Mouse (Mus musculus): ENCODE results near the gene Vdr. TPM values are rescaled to one million over a fixed set of nuclear protein-coding genes. Genes with fewer than 3 reads are reported as not detected.
A peak's percentile ranks its signal among the peaks of the same experiment; 100 is the strongest.

Gene Vdr
- polyA plus RNA-seq (2015; fragmentation: Nextera tagmentation; extraction: Ambion mirVana) = 6.5 and 7.0 TPM in 2 replicates

DNA sequence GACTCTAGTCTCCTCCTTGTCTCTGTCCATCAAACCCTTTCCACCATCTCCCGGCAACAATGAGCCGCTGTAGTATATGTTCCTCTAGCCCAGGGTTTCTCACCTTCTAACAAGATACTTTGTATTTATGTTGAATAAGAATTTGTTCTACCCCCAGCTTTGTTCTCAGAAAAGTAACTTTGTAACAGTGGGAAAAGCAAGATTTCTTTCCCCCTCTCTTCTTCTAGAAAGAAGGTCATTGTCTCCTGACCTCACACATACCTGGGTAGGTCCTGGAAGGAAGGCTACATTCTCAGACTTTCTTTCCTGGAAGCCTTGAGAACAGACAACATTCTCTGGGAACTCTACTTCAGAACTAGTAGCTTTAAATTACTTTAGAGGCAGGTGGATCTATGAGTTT, at the start of gene Vdr:
Vdr (minus strand) TSS at position 101 of the 400 bp plus-strand sequence.
- TF ChIP-seq CTCF (IDR thresholded peaks at IDR 0.05; ENCODE audit: low read depth) = no peak
- Histone ChIP-seq H3K4me3 (ENCODE audit: low read depth, low read length) (no peak within 1 kb of the TSS), H3K9ac (ENCODE audit: low read depth, low read length) (no peak within 1 kb of the TSS), H3K4me1 (replicated peaks; ENCODE audit: control insufficient read depth, insufficient read depth, low read length) (peaks cover 15% of the 10 kb centered on the region; the same call in 1 of the 2 replicates), H3K4me2 (replicated peaks; ENCODE audit: low read depth) (no peak within 1 kb of the TSS), H3K27me3 (replicated peaks; ENCODE audit: control insufficient read depth, insufficient read depth, low read length) (no peaks in the 10 kb centered on the region), H3K9me3 (ENCODE audit: control insufficient read depth) (no peaks in the 10 kb centered on the region), H3K27ac (ENCODE audit: low read depth, low read length) (no peak within 1 kb of the TSS), H3K36me3 (ENCODE audit: control insufficient read depth, insufficient read depth) (no peaks in the 10 kb centered on the region)
- ATAC-seq = no peak
- 97% methylated on average over 2 of the region's 2 CpGs for WGBS

DNA sequence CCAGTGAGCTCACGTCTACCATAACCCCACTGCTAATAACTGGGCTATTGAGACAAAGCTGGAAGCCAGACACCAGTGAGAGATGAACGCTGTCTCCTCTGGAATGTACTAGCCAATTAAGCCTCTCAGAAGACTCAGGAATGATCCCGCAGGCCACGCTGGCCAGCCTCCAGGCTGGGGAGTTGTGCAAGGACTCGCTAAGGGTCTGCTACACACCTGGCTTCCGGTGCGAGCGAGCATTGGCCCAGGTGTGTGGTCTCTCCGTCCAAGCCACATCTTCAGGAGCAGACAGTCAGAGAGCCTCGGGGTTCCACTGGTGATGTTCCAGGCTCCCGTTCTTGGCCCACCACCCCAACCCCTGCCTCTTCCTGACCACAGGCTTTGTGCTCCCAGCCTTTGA, 46.0 kb upstream of the Vdr start:
- no peak for ATAC-seq
- no peak overlapping the region for H3K9ac ChIP-seq (ENCODE audit: low read depth, low read length)
- 64% methylated on average over 11 of the region's 11 CpGs for WGBS
- no peaks in the 10 kb centered on the region for H3K27me3 ChIP-seq (replicated peaks; ENCODE audit: control insufficient read depth, insufficient read depth, low read length)
- H3K4me3 ChIP-seq (ENCODE audit: low read depth, low read length) = no peak overlapping the region
- H3K27ac ChIP-seq (ENCODE audit: low read depth, low read length) = no peak overlapping the region
- no peaks in the 10 kb centered on the region for H3K36me3 ChIP-seq (ENCODE audit: control insufficient read depth, insufficient read depth)
- H3K4me1 ChIP-seq (replicated peaks; ENCODE audit: control insufficient read depth, insufficient read depth, low read length) = no peaks in the 10 kb centered on the region
- H3K4me2 ChIP-seq (replicated peaks; ENCODE audit: low read depth) = no peak overlapping the region
- no peaks in the 10 kb centered on the region for H3K9me3 ChIP-seq (ENCODE audit: control insufficient read depth)
- no peak for TF ChIP-seq CTCF (IDR thresholded peaks at IDR 0.05; ENCODE audit: low read depth)

DNA sequence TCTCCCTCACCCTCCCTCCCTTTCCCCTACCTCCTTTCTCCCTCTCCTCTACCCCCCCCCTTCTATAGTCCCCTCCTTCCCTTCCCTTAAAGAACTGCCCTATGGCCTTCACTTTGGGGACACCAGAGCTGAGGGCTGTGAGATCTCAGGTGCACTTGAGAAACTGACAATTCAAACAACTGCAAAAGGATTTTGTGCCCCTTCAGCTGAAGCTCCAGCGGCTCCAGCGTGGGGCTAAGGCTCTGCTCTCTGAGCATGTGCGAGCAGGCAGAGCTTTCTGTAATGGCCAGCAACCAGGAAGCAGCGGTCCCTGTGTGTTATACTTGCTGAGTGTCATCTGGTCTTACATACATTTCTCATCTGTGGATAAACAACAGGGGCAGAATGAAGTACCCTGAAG, 45.3 kb upstream of the Vdr start:
- no peak for ATAC-seq
- Histone ChIP-seq H3K9ac (ENCODE audit: low read depth, low read length) (no peak overlapping the region), H3K27me3 (replicated peaks; ENCODE audit: control insufficient read depth, insufficient read depth, low read length) (no peaks in the 10 kb centered on the region), H3K4me3 (ENCODE audit: low read depth, low read length) (no peak overlapping the region), H3K36me3 (ENCODE audit: control insufficient read depth, insufficient read depth) (no peaks in the 10 kb centered on the region), H3K4me1 (replicated peaks; ENCODE audit: control insufficient read depth, insufficient read depth, low read length) (no peaks in the 10 kb centered on the region), H3K27ac (ENCODE audit: low read depth, low read length) (no peak overlapping the region), H3K9me3 (ENCODE audit: control insufficient read depth) (no peaks in the 10 kb centered on the region), H3K4me2 (replicated peaks; ENCODE audit: low read depth) (no peak overlapping the region)
- TF ChIP-seq CTCF (IDR thresholded peaks at IDR 0.05; ENCODE audit: low read depth) = no peak
- 30% methylated on average over 4 of the region's 4 CpGs for WGBS

DNA sequence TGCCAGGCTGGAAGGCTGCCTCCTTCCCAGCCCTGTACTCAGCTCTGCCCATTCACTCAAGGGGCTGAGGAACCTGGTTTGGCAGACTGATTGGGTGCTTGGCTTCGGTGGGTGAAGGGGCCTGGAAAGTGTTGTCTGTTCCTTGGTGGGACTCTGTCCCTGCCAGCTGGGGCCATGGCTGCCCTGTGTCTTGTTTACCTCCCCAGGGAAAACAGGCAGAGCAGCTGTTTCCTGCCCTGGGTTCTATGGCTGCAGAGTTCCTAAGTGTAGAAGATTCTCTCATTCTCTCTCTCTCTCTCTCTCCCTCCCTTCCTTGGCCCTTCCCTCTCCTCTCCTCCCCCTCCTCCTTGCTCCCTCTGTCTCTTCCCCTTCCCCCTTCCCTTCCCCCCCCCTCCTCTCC, 44.9 kb upstream of the Vdr start:
- 57% methylated on average over 1 of the region's 1 CpGs for WGBS
- H3K36me3 ChIP-seq (ENCODE audit: control insufficient read depth, insufficient read depth) = no peaks in the 10 kb centered on the region
- ATAC-seq = no peak
- no peak overlapping the region for H3K27ac ChIP-seq (ENCODE audit: low read depth, low read length)
- no peaks in the 10 kb centered on the region for H3K4me1 ChIP-seq (replicated peaks; ENCODE audit: control insufficient read depth, insufficient read depth, low read length)
- H3K27me3 ChIP-seq (replicated peaks; ENCODE audit: control insufficient read depth, insufficient read depth, low read length) = no peaks in the 10 kb centered on the region
- H3K4me3 ChIP-seq (ENCODE audit: low read depth, low read length) = no peak overlapping the region
- no peaks in the 10 kb centered on the region for H3K9me3 ChIP-seq (ENCODE audit: control insufficient read depth)
- TF ChIP-seq CTCF (IDR thresholded peaks at IDR 0.05; ENCODE audit: low read depth) = no peak
- no peak overlapping the region for H3K9ac ChIP-seq (ENCODE audit: low read depth, low read length)
- no peak overlapping the region for H3K4me2 ChIP-seq (replicated peaks; ENCODE audit: low read depth)

DNA sequence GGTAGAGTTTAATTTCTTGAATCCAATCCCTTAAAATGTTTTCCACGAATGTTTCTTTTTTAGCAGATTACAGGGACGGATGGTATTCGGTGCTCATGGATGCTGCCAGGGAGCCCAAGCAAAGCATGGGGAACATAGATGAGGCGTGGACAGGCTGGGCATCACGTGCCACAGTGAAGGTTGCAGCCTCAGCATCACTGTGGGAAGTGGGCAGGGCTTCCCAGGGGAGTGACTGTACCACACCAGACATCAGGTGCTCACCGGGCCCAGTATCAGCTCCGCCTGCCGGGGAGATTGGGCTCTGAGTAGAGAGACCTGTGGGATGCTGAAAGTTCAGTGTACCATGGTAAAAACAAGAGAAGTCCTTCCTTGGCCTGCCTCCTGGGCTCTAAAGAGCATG, 44.2 kb upstream of the Vdr start:
- no peak for TF ChIP-seq CTCF (IDR thresholded peaks at IDR 0.05; ENCODE audit: low read depth)
- 72% methylated on average over 8 of the region's 8 CpGs for WGBS
- 0 out of 2 replicates have a peak, but pooled peaks have one; percentile 32 for ATAC-seq

DNA sequence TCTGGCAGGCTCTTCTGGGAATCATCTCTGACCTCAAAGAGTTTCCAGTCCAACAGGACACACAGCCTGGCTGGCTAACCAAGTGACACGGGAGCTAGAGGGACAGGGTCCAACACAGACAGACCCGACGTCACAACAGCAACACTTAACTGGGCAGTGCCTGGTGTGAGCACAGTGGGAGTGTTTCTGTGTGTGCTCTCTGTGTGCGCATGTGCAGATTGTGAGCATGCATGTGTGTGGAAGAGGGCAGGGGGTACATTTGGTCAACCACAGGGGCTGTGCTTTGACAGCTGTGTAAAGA, 42.4 kb upstream of the Vdr start:
- Histone ChIP-seq H3K27ac (ENCODE audit: low read depth, low read length) (no peak overlapping the region), H3K4me1 (replicated peaks; ENCODE audit: control insufficient read depth, insufficient read depth, low read length) (no peaks in the 10 kb centered on the region), H3K27me3 (replicated peaks; ENCODE audit: control insufficient read depth, insufficient read depth, low read length) (no peaks in the 10 kb centered on the region), H3K4me2 (replicated peaks; ENCODE audit: low read depth) (peak overlapping the region; percentile 17; the same call in 1 of the 2 replicates), H3K4me3 (ENCODE audit: low read depth, low read length) (no peak overlapping the region), H3K9ac (ENCODE audit: low read depth, low read length) (no peak overlapping the region), H3K36me3 (ENCODE audit: control insufficient read depth, insufficient read depth) (no peaks in the 10 kb centered on the region), H3K9me3 (ENCODE audit: control insufficient read depth) (no peaks in the 10 kb centered on the region)
- 66% methylated on average over 4 of the region's 4 CpGs for WGBS
- ATAC-seq = no peak
- TF ChIP-seq CTCF (IDR thresholded peaks at IDR 0.05; ENCODE audit: low read depth) = no peak

More for the DNA sequence above, 44.2 kb upstream of the Vdr start:
- Histone ChIP-seq H3K4me2 (replicated peaks; ENCODE audit: low read depth) (no peak overlapping the region), H3K27me3 (replicated peaks; ENCODE audit: control insufficient read depth, insufficient read depth, low read length) (no peaks in the 10 kb centered on the region), H3K9me3 (ENCODE audit: control insufficient read depth) (no peaks in the 10 kb centered on the region), H3K36me3 (ENCODE audit: control insufficient read depth, insufficient read depth) (no peaks in the 10 kb centered on the region), H3K4me1 (replicated peaks; ENCODE audit: control insufficient read depth, insufficient read depth, low read length) (no peaks in the 10 kb centered on the region), H3K27ac (ENCODE audit: low read depth, low read length) (no peak overlapping the region), H3K9ac (ENCODE audit: low read depth, low read length) (no peak overlapping the region), H3K4me3 (ENCODE audit: low read depth, low read length) (no peak overlapping the region)

Data from intestine, postnatal 0 days (tissue).